Mouse (Mus musculus): ENCODE measurements at regions not wholly inside any gene's neighbourhood (a gene's known extent, or its start where the extent isn't known, plus 50 kb on each side); places are given as distances from the start of the nearest gene placed in this dataset.

GRCm38 (mm10) chr3:134365948-134366347 is 129.7 kb downstream of the Cxxc4 start:
- TF ChIP-seq POLR2A (IDR thresholded peaks at IDR 0.05; ENCODE audit: borderline replicate concordance, insufficient read depth, low read length) (no peak), CTCF (IDR thresholded peaks at IDR 0.05; ENCODE audit: borderline replicate concordance, insufficient read depth, low read depth, low read length) (no peak)

Measured in cerebellum, adult 2 months (tissue).